In the genomic region with DNA sequence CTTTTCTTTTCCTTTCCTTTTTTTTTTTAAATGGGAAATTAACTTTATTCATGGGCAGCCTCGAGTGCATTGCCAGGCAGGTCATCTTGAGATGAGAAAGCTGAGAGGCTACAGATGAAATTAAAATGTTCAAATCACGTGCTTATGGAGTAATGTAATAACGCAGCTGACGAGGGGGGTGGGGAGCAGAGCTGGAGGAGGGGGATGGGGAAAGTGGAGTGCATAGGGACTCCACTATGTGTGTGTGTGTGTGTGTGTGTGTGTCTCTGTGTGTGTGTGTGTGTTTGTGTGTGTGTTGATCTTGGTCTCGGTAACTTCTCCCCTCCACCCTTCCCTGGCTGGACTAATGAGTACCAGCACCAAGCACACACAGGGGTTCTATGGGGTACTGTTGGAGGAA, we compare ENCODE assay signal across 20 mouse cellular contexts.
A peak's percentile ranks its signal among the peaks of the same experiment; 100 is the strongest.
DNase-seq lines count a peak whose midpoint lies in the region; ATAC-seq lines count a peak whose summit lies in the region.
"Had no signal": no experiment of that assay in that cellular context is flagged by ENCODE, and none has a peak within 500 bp of the region (broad histone marks: within the 10 kb centered on the region; RNA-seq: fewer than 3 reads in every experiment).

No protein-coding gene starts in this region.

- H3K9me3 ChIP-seq in heart, embryonic 10.5 days: no peaks in the 10 kb centered on the region
- H3K9me3 ChIP-seq in heart, embryonic 12.5 days (replicated peaks): no peaks in the 10 kb centered on the region
- no peaks in the 10 kb centered on the region for H3K9me3 ChIP-seq in midbrain, embryonic 13.5 days
- no peaks in the 10 kb centered on the region for H3K9me3 ChIP-seq in midbrain, embryonic 15.5 days
- no peaks in the 10 kb centered on the region for H3K9me3 ChIP-seq in hindbrain, embryonic 15.5 days
- H3K9me3 ChIP-seq in neural tube, embryonic 14.5 days (ENCODE audit: control insufficient read depth, low read length): no peaks in the 10 kb centered on the region
- H3K9me3 ChIP-seq: embryonic facial prominence, embryonic 15.5 days; forebrain, embryonic 10.5 days; intestine, embryonic 15.5 days had no signal

- peaks cover 7% of the 10 kb centered on the region; the same call in 1 of the 2 replicates for H3K27me3 ChIP-seq in heart, embryonic 10.5 days (ENCODE audit: insufficient read depth, poor library complexity, severe bottlenecking)
- no peaks in the 10 kb centered on the region; the same call in 1 of the 2 replicates for H3K27me3 ChIP-seq in heart, embryonic 12.5 days (replicated peaks)
- no peaks in the 10 kb centered on the region for H3K27me3 ChIP-seq in midbrain, embryonic 13.5 days
- H3K27me3 ChIP-seq in midbrain, embryonic 15.5 days (replicated peaks): no peaks in the 10 kb centered on the region
- H3K27me3 ChIP-seq in hindbrain, embryonic 15.5 days: no peaks in the 10 kb centered on the region
- no peaks in the 10 kb centered on the region for H3K27me3 ChIP-seq in neural tube, embryonic 14.5 days (ENCODE audit: control insufficient read depth, insufficient read depth, low read length)
- H3K27me3 ChIP-seq: intestine, embryonic 15.5 days had no signal

- no peak overlapping the region for H3K4me2 ChIP-seq in heart, embryonic 12.5 days
- no peak overlapping the region for H3K4me2 ChIP-seq in midbrain, embryonic 13.5 days (replicated peaks)
- no peak overlapping the region for H3K4me2 ChIP-seq in midbrain, embryonic 15.5 days
- H3K4me2 ChIP-seq in hindbrain, embryonic 15.5 days: no peak overlapping the region
- H3K4me2 ChIP-seq in neural tube, embryonic 14.5 days (ENCODE audit: low read depth, low read length): no peak overlapping the region
- H3K4me2 ChIP-seq: embryonic facial prominence, embryonic 15.5 days; heart, embryonic 11.5 days; intestine, embryonic 15.5 days had no signal

- H3K4me3 ChIP-seq in heart, embryonic 10.5 days: no peak overlapping the region
- H3K4me3 ChIP-seq in heart, embryonic 12.5 days: no peak overlapping the region
- H3K4me3 ChIP-seq in midbrain, embryonic 13.5 days (replicated peaks): no peak overlapping the region
- no peak overlapping the region for H3K4me3 ChIP-seq in midbrain, embryonic 15.5 days
- no peak overlapping the region for H3K4me3 ChIP-seq in hindbrain, embryonic 15.5 days
- no peak overlapping the region for H3K4me3 ChIP-seq in neural tube, embryonic 14.5 days (ENCODE audit: low read depth, low read length)
- H3K4me3 ChIP-seq: embryonic facial prominence, embryonic 15.5 days; erythroblast, embryonic 14.5 days; forebrain, embryonic 10.5 days; intestine, embryonic 15.5 days had no signal

- 78% methylated on average over 5 of the region's 5 CpGs for WGBS in heart, embryonic 10.5 days
- 67% methylated on average over 5 of the region's 5 CpGs for WGBS in heart, embryonic 12.5 days
- 51% methylated on average over 5 of the region's 5 CpGs for WGBS in midbrain, embryonic 13.5 days
- WGBS in midbrain, embryonic 15.5 days: 42% methylated on average over 5 of the region's 5 CpGs
- WGBS in hindbrain, embryonic 15.5 days: 55% methylated on average over 5 of the region's 5 CpGs
- 52% methylated on average over 5 of the region's 5 CpGs for WGBS in neural tube, embryonic 14.5 days

- H3K9ac ChIP-seq in heart, embryonic 12.5 days: no peak overlapping the region
- H3K9ac ChIP-seq in midbrain, embryonic 13.5 days (replicated peaks): no peak overlapping the region
- H3K9ac ChIP-seq in midbrain, embryonic 15.5 days: no peak overlapping the region
- H3K9ac ChIP-seq in hindbrain, embryonic 15.5 days: no peak overlapping the region
- H3K9ac ChIP-seq in neural tube, embryonic 14.5 days (replicated peaks; ENCODE audit: low read depth, low read length): no peak overlapping the region
- H3K9ac ChIP-seq: embryonic facial prominence, embryonic 15.5 days; intestine, embryonic 15.5 days had no signal

- no peak for DNase-seq in heart, embryonic 10.5 days (ENCODE audit: low spot score)
- no peak for DNase-seq in layer of hippocampus, adult 11-12 months (ENCODE audit: low spot score)
- no peak for DNase-seq in adrenal gland, postnatal 10 days
- DNase-seq: adrenal gland, postnatal 25 days; cerebellum, adult 8-10 months; cerebellum, postnatal 14 days; embryo, embryonic 11 days; heart, adult 18-20 months had no signal

- ATAC-seq in heart, embryonic 12.5 days (ENCODE audit: insufficient number of reproducible peaks, low FRiP score): no peak
- peak; percentile 15; the same call in 1 of the 2 replicates for ATAC-seq in midbrain, embryonic 13.5 days
- no peak for ATAC-seq in midbrain, embryonic 15.5 days (replicated peaks)
- ATAC-seq in hindbrain, embryonic 15.5 days (ENCODE audit: low FRiP score, low read depth): 0 out of 2 replicates have a peak, but pooled peaks have one; percentile 42
- ATAC-seq in neural tube, embryonic 14.5 days (ENCODE audit: low read depth): peak; percentile 48; the same call in 1 of the 2 replicates
- ATAC-seq: activated CD4-positive, CD25-positive, alpha-beta regulatory T cell, adult 4 months; forebrain, embryonic 14.5 days; intestine, embryonic 15.5 days had no signal

- H3K4me1 ChIP-seq in heart, embryonic 10.5 days: peaks cover 44% of the 10 kb centered on the region
- peaks cover 46% of the 10 kb centered on the region for H3K4me1 ChIP-seq in heart, embryonic 12.5 days (replicated peaks)
- peaks cover 39% of the 10 kb centered on the region for H3K4me1 ChIP-seq in midbrain, embryonic 13.5 days (replicated peaks)
- peaks cover 39% of the 10 kb centered on the region for H3K4me1 ChIP-seq in midbrain, embryonic 15.5 days
- H3K4me1 ChIP-seq in hindbrain, embryonic 15.5 days (replicated peaks): peaks cover 34% of the 10 kb centered on the region
- peaks cover 25% of the 10 kb centered on the region for H3K4me1 ChIP-seq in neural tube, embryonic 14.5 days (ENCODE audit: control insufficient read depth, insufficient read depth, low read length)

- no peaks in the 10 kb centered on the region for H3K36me3 ChIP-seq in heart, embryonic 10.5 days
- H3K36me3 ChIP-seq in heart, embryonic 12.5 days: no peaks in the 10 kb centered on the region
- no peaks in the 10 kb centered on the region for H3K36me3 ChIP-seq in midbrain, embryonic 13.5 days
- H3K36me3 ChIP-seq in midbrain, embryonic 15.5 days (replicated peaks): no peaks in the 10 kb centered on the region
- H3K36me3 ChIP-seq in hindbrain, embryonic 15.5 days: no peaks in the 10 kb centered on the region
- no peaks in the 10 kb centered on the region for H3K36me3 ChIP-seq in neural tube, embryonic 14.5 days (ENCODE audit: control insufficient read depth, insufficient read depth, low read length)
- H3K36me3 ChIP-seq: embryonic facial prominence, embryonic 15.5 days; forebrain, embryonic 10.5 days; intestine, embryonic 15.5 days had no signal

- H3K27ac ChIP-seq in heart, embryonic 10.5 days: peak overlapping the region; percentile 80; the same call in 1 of the 2 replicates
- H3K27ac ChIP-seq in heart, embryonic 12.5 days (ENCODE audit: poor library complexity, severe bottlenecking): no peak overlapping the region
- no peak overlapping the region for H3K27ac ChIP-seq in midbrain, embryonic 13.5 days
- no peak overlapping the region for H3K27ac ChIP-seq in midbrain, embryonic 15.5 days
- H3K27ac ChIP-seq in hindbrain, embryonic 15.5 days (replicated peaks): peak overlapping the region; percentile 54; the same call in 1 of the 2 replicates
- H3K27ac ChIP-seq in neural tube, embryonic 14.5 days (ENCODE audit: low read depth, low read length): no peak overlapping the region
- H3K27ac ChIP-seq: embryonic facial prominence, embryonic 15.5 days; forebrain, embryonic 10.5 days; intestine, embryonic 15.5 days had no signal

Comparison
In these comparisons a context has a peak if more than half of its experiments do, and no peak if none do; other contexts are left out.
1. H3K27ac ChIP-seq: peak in heart, embryonic 10.5 days (single experiment) and hindbrain, embryonic 15.5 days (single experiment); none in heart, embryonic 12.5 days (single experiment), midbrain, embryonic 13.5 days (single experiment), midbrain, embryonic 15.5 days (single experiment) and neural tube, embryonic 14.5 days (single experiment).
2. ATAC-seq: peak in midbrain, embryonic 13.5 days (single experiment), hindbrain, embryonic 15.5 days (single experiment) and neural tube, embryonic 14.5 days (single experiment); none in heart, embryonic 12.5 days (single experiment) and midbrain, embryonic 15.5 days (single experiment).